9 mouse cellular contexts compared by ENCODE assay signal in genomic region chr11:105959355-105959754, GRCm38 (mm10). TPM values are rescaled to one million over a fixed set of nuclear protein-coding genes. Genes with fewer than 3 reads are reported as not detected.
A peak's percentile ranks its signal among the peaks of the same experiment; 100 is the strongest.
DNase-seq lines count a peak whose midpoint lies in the region; ATAC-seq lines count a peak whose summit lies in the region.
"Had no signal": no experiment of that assay in that cellular context is flagged by ENCODE, and none has a peak within 500 bp of the region (broad histone marks: within the 10 kb centered on the region; RNA-seq: fewer than 3 reads in every experiment).

No protein-coding gene starts in this region.

- H3K4me2 ChIP-seq in liver, embryonic 11.5 days, result peak overlapping the region; percentile 33
- H3K4me2 ChIP-seq in heart, embryonic 12.5 days, result peak overlapping the region; percentile 56
- H3K4me2 ChIP-seq: neural tube, embryonic 12.5 days had no signal

- H3K9ac ChIP-seq in liver, embryonic 11.5 days (ENCODE audit: low read depth, low read length), result no peak overlapping the region
- H3K9ac ChIP-seq in heart, embryonic 12.5 days, result no peak overlapping the region
- H3K9ac ChIP-seq: neural tube, embryonic 12.5 days had no signal

- DNase-seq in liver, embryonic 11.5 days (ENCODE audit: low spot score), result no peak
- DNase-seq in liver, result no peak
- peak; percentile 39 to 70 for DNase-seq in left cerebral cortex, postnatal 25 days (ENCODE audit: low spot score in 2 of 2)
- peak; percentile 46 for DNase-seq in right cerebral cortex, postnatal 25 days
- DNase-seq in urinary bladder, postnatal 4 days (ENCODE audit: low spot score in 2 of 2), result no peak
- no peak for DNase-seq in gastrocnemius, postnatal 25 days

- ATAC-seq in liver, embryonic 11.5 days (replicated peaks; ENCODE audit: low FRiP score), result no peak
- no peak for ATAC-seq in heart, embryonic 12.5 days (ENCODE audit: insufficient number of reproducible peaks, low FRiP score)

- no peak overlapping the region for H3K4me3 ChIP-seq in liver, embryonic 11.5 days (ENCODE audit: low read depth, low read length)
- H3K4me3 ChIP-seq in heart, embryonic 12.5 days, result peak overlapping the region; percentile 7; the same call in 1 of the 2 replicates
- H3K4me3 ChIP-seq: neural tube, embryonic 12.5 days had no signal

- no peak overlapping the region for H3K27ac ChIP-seq in liver, embryonic 11.5 days (ENCODE audit: low read depth, low read length)
- H3K27ac ChIP-seq in heart, embryonic 12.5 days (ENCODE audit: poor library complexity, severe bottlenecking), result no peak overlapping the region
- H3K27ac ChIP-seq: kidney, postnatal 0 days; neural tube, embryonic 12.5 days had no signal

- no peaks in the 10 kb centered on the region for H3K36me3 ChIP-seq in liver, embryonic 11.5 days (ENCODE audit: control insufficient read depth, insufficient read depth, low read length)
- no peaks in the 10 kb centered on the region for H3K36me3 ChIP-seq in heart, embryonic 12.5 days
- H3K36me3 ChIP-seq: neural tube, embryonic 12.5 days had no signal

- H3K9me3 ChIP-seq in liver, embryonic 11.5 days (ENCODE audit: control insufficient read depth, low read length), result no peaks in the 10 kb centered on the region
- H3K9me3 ChIP-seq in heart, embryonic 12.5 days (replicated peaks), result no peaks in the 10 kb centered on the region
- H3K9me3 ChIP-seq: neural tube, embryonic 12.5 days had no signal

- H3K4me1 ChIP-seq in liver, embryonic 11.5 days (replicated peaks; ENCODE audit: control insufficient read depth, insufficient read depth, low read length), result no peaks in the 10 kb centered on the region
- H3K4me1 ChIP-seq in heart, embryonic 12.5 days (replicated peaks), result peaks cover 21% of the 10 kb centered on the region
- H3K4me1 ChIP-seq: neural tube, embryonic 12.5 days had no signal

- WGBS in liver, embryonic 11.5 days, result 13% methylated on average over 17 of the region's 17 CpGs
- WGBS in heart, embryonic 12.5 days, result 3% methylated on average over 17 of the region's 17 CpGs

- H3K27me3 ChIP-seq in liver, embryonic 11.5 days (replicated peaks; ENCODE audit: control insufficient read depth, insufficient read depth, low read length), result no peaks in the 10 kb centered on the region
- 0 out of 2 replicates have a peak, but pooled peaks cover 4% of the 10 kb centered on the region for H3K27me3 ChIP-seq in heart, embryonic 12.5 days (replicated peaks)
- H3K27me3 ChIP-seq: neural tube, embryonic 12.5 days had no signal

- intact Hi-C loops in left cerebral cortex, postnatal 25 days (cut with DNase I), result no loop called here

RNA-seq across cellular contexts. Expression of gene Cyb561, which starts 6.2 kb away (rescaled TPM):
- polyA plus RNA-seq in liver, embryonic 11.5 days (2014; fragmentation: Nextera tagmentation; extraction: Ambion mirVana), result 3.4 and 4.8 TPM in 2 replicates
- polyA plus RNA-seq in heart, embryonic 12.5 days (2016; fragmentation: Nextera tagmentation; extraction: Ambion mirVana), result 4.1 and 5.5 TPM in 2 replicates
- 10 to 100 TPM; 85.8 to 88.9 TPM for total RNA-seq in left cerebral cortex, postnatal 25 days (2021)
- total RNA-seq in gastrocnemius, postnatal 25 days (2021), result 1 to 10 TPM; 4.2 to 6.6 TPM

RNA-seq across cellular contexts. Expression of gene Ace, which starts 8.4 kb away (rescaled TPM):
- polyA plus RNA-seq in liver, embryonic 11.5 days (2014; fragmentation: Nextera tagmentation; extraction: Ambion mirVana), result 0.26 and 0.39 TPM in 2 replicates
- 1.00 and 1.3 TPM in 2 replicates for polyA plus RNA-seq in heart, embryonic 12.5 days (2016; fragmentation: Nextera tagmentation; extraction: Ambion mirVana)
- total RNA-seq in left cerebral cortex, postnatal 25 days (2021), result 10 to 100 TPM; 10.9 to 12.2 TPM
- 10 to 100 TPM; 31.1 to 33.9 TPM for total RNA-seq in gastrocnemius, postnatal 25 days (2021)

RNA-seq across cellular contexts. Expression of gene Ace3, which starts 35.1 kb away (rescaled TPM):
- not detected in 2 replicates for polyA plus RNA-seq in liver, embryonic 11.5 days (2014; fragmentation: Nextera tagmentation; extraction: Ambion mirVana)
- not detected in 2 replicates for polyA plus RNA-seq in heart, embryonic 12.5 days (2016; fragmentation: Nextera tagmentation; extraction: Ambion mirVana)
- not detected for total RNA-seq in left cerebral cortex, postnatal 25 days (2021)
- not detected for total RNA-seq in gastrocnemius, postnatal 25 days (2021)
- polyA plus RNA-seq: kidney, postnatal 0 days; neural tube, embryonic 12.5 days had no signal

RNA-seq across cellular contexts. Expression of gene Kcnh6, which starts 48.6 kb away (rescaled TPM):
- polyA plus RNA-seq in liver, embryonic 11.5 days (2014; fragmentation: Nextera tagmentation; extraction: Ambion mirVana), result 0.12 and 0.26 TPM in 2 replicates
- 0.19 TPM in 1 of 2 replicates, not detected in the other for polyA plus RNA-seq in heart, embryonic 12.5 days (2016; fragmentation: Nextera tagmentation; extraction: Ambion mirVana)
- total RNA-seq in left cerebral cortex, postnatal 25 days (2021), result 1 to 10 TPM; 1.6 to 2.0 TPM
- not detected for total RNA-seq in gastrocnemius, postnatal 25 days (2021)

Comparison
In these comparisons a context has a peak if more than half of its experiments do, and no peak if none do; other contexts are left out.
1. DNase-seq: peak in left cerebral cortex, postnatal 25 days (2 of 2) and right cerebral cortex, postnatal 25 days (single experiment); none in liver, embryonic 11.5 days (single experiment), liver (single experiment), urinary bladder, postnatal 4 days (0 of 2) and gastrocnemius, postnatal 25 days (single experiment).
2. RNA of gene Cyb561, which starts 6.2 kb away (total RNA-seq): 85.8 to 88.9 TPM in left cerebral cortex, postnatal 25 days; 4.2 to 6.6 TPM in gastrocnemius, postnatal 25 days; every median in the first group is over 10 times any median in the second.